Mouse (Mus musculus) kidney, adult 2 months (tissue): ENCODE results near the gene Tagln3.

Source experiments
- CTCF ChIP-seq: fragments of 200-500 bp; conservative IDR thresholded peaks from 2 replicates; pipeline ENCODE4 v1.5.1; 2011; ENCODE audit warnings: low read depth, mild to moderate bottlenecking, control low read depth, low read length, moderate library complexity, mixed read lengths; ENCODE audit not compliant: insufficient read depth, insufficient read length
- POLR2A ChIP-seq: fragments of 200-500 bp; IDR thresholded peaks from one replicate; pipeline ENCODE4 v1.6.1; 2011; ENCODE audit warnings: low read depth, low read length, control low read depth

GRCm38 (mm10) chr16:45767434-45767833 lies 43.0 kb upstream of the Tagln3 start:
- TF ChIP-seq CTCF (no peak), POLR2A (no peak)
